Comparison of ENCODE assay signal across 8 mouse cellular contexts in the genomic region with DNA sequence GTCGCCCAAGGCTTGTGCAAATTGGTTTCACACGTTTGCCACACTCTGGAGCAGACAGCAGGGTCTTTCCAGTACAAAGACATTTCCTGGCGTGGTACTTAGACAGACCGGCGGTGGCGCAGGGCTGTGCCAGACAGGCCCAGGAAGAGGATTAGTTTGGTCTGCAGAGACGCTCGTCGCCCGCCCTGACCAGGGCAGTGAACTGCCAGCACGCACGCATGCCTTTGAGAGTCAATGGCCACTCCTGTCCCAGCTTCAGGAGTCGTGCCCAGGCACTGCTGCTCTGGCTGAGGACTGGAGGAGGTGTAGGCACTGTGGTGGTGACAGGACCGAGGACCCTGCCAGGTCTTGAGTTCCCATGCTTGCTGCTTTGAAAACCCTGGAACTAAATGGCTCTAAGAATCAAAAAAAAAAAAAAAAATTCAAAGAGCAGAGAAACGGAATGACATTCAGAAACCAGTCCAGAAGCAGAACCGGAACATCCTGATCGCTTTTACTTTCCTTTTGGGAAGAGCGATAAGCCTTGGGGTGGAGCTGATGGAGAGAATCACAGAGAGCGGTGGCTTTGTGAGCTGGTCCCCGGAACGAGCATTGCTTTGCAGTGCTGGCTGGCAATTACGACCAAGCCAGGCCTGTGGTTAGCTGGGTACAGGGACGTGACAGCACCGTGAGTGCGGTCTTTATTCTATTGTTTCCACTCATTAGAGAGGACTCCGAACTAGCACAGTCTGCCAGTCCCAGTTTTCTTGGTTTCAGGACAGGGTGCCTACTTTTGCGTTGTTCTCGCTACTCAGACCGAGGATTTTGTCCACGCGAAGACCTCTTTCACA. TPM values are rescaled to one million over a fixed set of nuclear protein-coding genes. Genes with fewer than 3 reads are reported as not detected.
DNase-seq lines count a peak whose midpoint lies in the region; ATAC-seq lines count a peak whose summit lies in the region.

No protein-coding gene starts in this region.

- H3K36me3 ChIP-seq in embryonic facial prominence, embryonic 15.5 days, result no peaks in the 10 kb centered on the region
- H3K36me3 ChIP-seq in heart, embryonic 13.5 days, result no peaks in the 10 kb centered on the region
- H3K36me3 ChIP-seq in neural tube, embryonic 11.5 days (ENCODE audit: control insufficient read depth, insufficient read depth, low read length), result no peaks in the 10 kb centered on the region

- no peaks in the 10 kb centered on the region for H3K4me1 ChIP-seq in embryonic facial prominence, embryonic 15.5 days
- 0 out of 2 replicates have a peak, but pooled peaks cover 4% of the 10 kb centered on the region for H3K4me1 ChIP-seq in heart, embryonic 13.5 days
- no peaks in the 10 kb centered on the region for H3K4me1 ChIP-seq in neural tube, embryonic 11.5 days (ENCODE audit: control insufficient read depth, insufficient read depth, low read length)

- ATAC-seq in embryonic facial prominence, embryonic 15.5 days (ENCODE audit: insufficient number of reproducible peaks, low FRiP score, low TSS enrichment, low read depth), result peak; percentile 63; the same call in 1 of the 2 replicates
- peak; percentile 37; the same call in 1 of the 2 replicates for ATAC-seq in heart, embryonic 13.5 days (ENCODE audit: extremely low read depth, insufficient number of reproducible peaks, low FRiP score, low TSS enrichment)
- ATAC-seq in neural tube, embryonic 11.5 days (ENCODE audit: insufficient read depth, low FRiP score, low TSS enrichment), result peak; percentile 61

- H3K9ac ChIP-seq in embryonic facial prominence, embryonic 15.5 days, result no peak overlapping the region
- H3K9ac ChIP-seq in heart, embryonic 13.5 days, result peak overlapping the region; percentile 67
- H3K9ac ChIP-seq in neural tube, embryonic 11.5 days (ENCODE audit: low read length), result peak overlapping the region; percentile 29

- WGBS in embryonic facial prominence, embryonic 15.5 days, result 30% methylated on average over 31 of the region's 31 CpGs
- WGBS in heart, embryonic 13.5 days, result 25% methylated on average over 31 of the region's 31 CpGs
- 29% methylated on average over 31 of the region's 31 CpGs for WGBS in neural tube, embryonic 11.5 days

- H3K9me3 ChIP-seq in embryonic facial prominence, embryonic 15.5 days (replicated peaks), result no peaks in the 10 kb centered on the region
- H3K9me3 ChIP-seq in heart, embryonic 13.5 days, result no peaks in the 10 kb centered on the region
- H3K9me3 ChIP-seq in neural tube, embryonic 11.5 days (ENCODE audit: control insufficient read depth, low read length), result no peaks in the 10 kb centered on the region

- H3K4me3 ChIP-seq in embryonic facial prominence, embryonic 15.5 days (replicated peaks), result peak overlapping the region; percentile 36
- H3K4me3 ChIP-seq in heart, embryonic 13.5 days, result peak overlapping the region; percentile 46
- H3K4me3 ChIP-seq in neural tube, embryonic 11.5 days (ENCODE audit: low read depth, low read length), result peak overlapping the region; percentile 19

- H3K27ac ChIP-seq in embryonic facial prominence, embryonic 15.5 days (replicated peaks), result no peak overlapping the region
- H3K27ac ChIP-seq in heart, embryonic 13.5 days (replicated peaks), result no peak overlapping the region
- no peak overlapping the region for H3K27ac ChIP-seq in neural tube, embryonic 11.5 days (ENCODE audit: low read depth, low read length)

- peak; percentile 57 for DNase-seq in CD4-positive, CD25-positive, alpha-beta regulatory T cell, adult 2 months (ENCODE audit: low read depth, low spot score)
- peak; percentile 55 to 57 for DNase-seq in adrenal gland, postnatal 36 days
- DNase-seq in kidney, postnatal 14 days, result peak; percentile 41
- DNase-seq in lung, adult 18-20 months, result peak; percentile 22 to 58
- peak; percentile 38 for DNase-seq in neural tube, embryonic 11.5 days (ENCODE audit: low spot score)
- DNase-seq in thymus, postnatal 4 days, result peak; percentile 58

- H3K4me2 ChIP-seq in embryonic facial prominence, embryonic 15.5 days (replicated peaks), result peak overlapping the region; percentile 54
- H3K4me2 ChIP-seq in heart, embryonic 13.5 days, result peak overlapping the region; percentile 69
- peak overlapping the region; percentile 37 for H3K4me2 ChIP-seq in neural tube, embryonic 11.5 days (ENCODE audit: low read depth)

- H3K27me3 ChIP-seq in embryonic facial prominence, embryonic 15.5 days, result no peaks in the 10 kb centered on the region
- peaks cover 24% of the 10 kb centered on the region for H3K27me3 ChIP-seq in heart, embryonic 13.5 days (replicated peaks)
- H3K27me3 ChIP-seq in neural tube, embryonic 11.5 days (ENCODE audit: control insufficient read depth, insufficient read depth, low read length), result no peaks in the 10 kb centered on the region

RNA-seq across cellular contexts. Expression of a gene that starts 19.7 kb away (rescaled TPM):
- 1 to 10 TPM; 2.7 to 7.6 TPM for total RNA-seq in adrenal gland, postnatal 36 days (2021)
- polyA plus RNA-seq in embryonic facial prominence, embryonic 15.5 days (2015; fragmentation: Nextera tagmentation; extraction: Ambion mirVana), result 11.2 and 12.3 TPM in 2 replicates
- 5.6 and 6.0 TPM in 2 replicates for polyA plus RNA-seq in heart, embryonic 13.5 days (2015; fragmentation: Nextera tagmentation; extraction: Ambion mirVana)
- 2.4 and 2.6 TPM in 2 replicates for polyA plus RNA-seq in neural tube, embryonic 11.5 days (2014; fragmentation: Nextera tagmentation; extraction: Ambion mirVana)

RNA-seq across cellular contexts. Expression of a gene that starts 54.1 kb away (rescaled TPM):
- 1 to 10 TPM; 1.3 to 1.8 TPM for total RNA-seq in adrenal gland, postnatal 36 days (2021)
- polyA plus RNA-seq in embryonic facial prominence, embryonic 15.5 days (2015; fragmentation: Nextera tagmentation; extraction: Ambion mirVana), result 3.7 and 5.9 TPM in 2 replicates
- polyA plus RNA-seq in heart, embryonic 13.5 days (2015; fragmentation: Nextera tagmentation; extraction: Ambion mirVana), result 0.29 and 0.47 TPM in 2 replicates
- polyA plus RNA-seq in neural tube, embryonic 11.5 days (2014; fragmentation: Nextera tagmentation; extraction: Ambion mirVana), result 1.1 and 1.4 TPM in 2 replicates
